Mouse (Mus musculus): Measurements from ENCODE around the gene Tmem259.

DNA sequence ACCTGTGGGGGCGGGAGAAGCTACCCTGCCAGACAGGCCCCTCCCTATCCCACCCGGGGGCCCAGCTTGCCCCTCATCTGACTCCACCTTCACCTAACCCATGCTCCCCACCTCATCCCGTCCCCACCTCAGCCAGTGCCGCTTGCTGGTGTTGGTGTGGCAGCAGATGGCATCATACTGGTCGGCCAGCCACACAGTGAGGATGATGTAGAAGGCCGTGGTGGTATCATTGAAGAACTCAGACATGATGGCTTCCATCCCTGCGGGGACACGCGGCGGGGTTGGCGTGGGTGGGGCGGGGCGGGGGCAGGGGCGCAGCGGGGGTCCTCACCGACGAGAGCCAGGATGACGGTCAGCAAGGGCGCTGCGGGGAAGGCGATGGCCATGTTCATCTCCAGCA, 6.1 kb downstream of the Tmem259 start:
- TF ChIP-seq CTCF (IDR thresholded peaks at IDR 0.05; ENCODE audit: low read depth): no peak
- TF ChIP-seq EP300 (IDR thresholded peaks at IDR 0.05; ENCODE audit: low read depth): no peak
